Mouse (Mus musculus): ENCODE data around the gene Col4a4.

DNA sequence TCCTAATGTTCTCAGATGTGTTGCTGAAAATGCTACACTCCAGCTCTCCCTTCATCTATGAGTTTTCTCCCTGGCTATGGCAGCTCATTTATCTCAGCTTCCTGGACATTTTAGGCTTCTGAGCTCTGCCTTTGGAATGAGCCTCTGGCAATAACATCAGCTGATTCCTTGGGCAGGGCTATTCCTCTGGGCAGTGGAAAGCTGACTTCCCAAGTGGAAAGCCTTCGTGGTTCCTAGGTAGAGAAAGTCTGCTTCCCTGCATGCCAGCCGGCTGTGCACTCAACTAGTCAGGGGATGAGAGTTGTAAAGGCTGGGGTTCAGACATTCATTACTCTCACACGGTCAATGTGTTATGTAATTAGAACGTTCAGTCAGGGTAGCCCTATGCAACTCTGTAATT, 8.3 kb downstream of the Col4a4 start:
- TF ChIP-seq CTCF (IDR thresholded peaks at IDR 0.05; ENCODE audit: low read depth): no peak
- TF ChIP-seq EP300 (IDR thresholded peaks at IDR 0.05; ENCODE audit: low read depth): no peak

Data from liver, postnatal 0 days (tissue).